Mouse (Mus musculus) heart, adult 8-10 months (tissue): ENCODE data around the gene Ptf1a. TPM values are rescaled to one million over a fixed set of nuclear protein-coding genes. Genes with fewer than 3 reads are reported as not detected.

Experiments used
- DNase-seq: peaks from one replicate; pipeline ENCODE4 v3.0.0; 2022; ENCODE audit warnings: low spot score
- total RNA-seq, 4 experiments: library from RNA; stranded (reverse); gene quantifications; 2 replicates each; pipeline ENCODE4 v1.2.4; 2022

Ptf1a gene
- total RNA-seq, 4 experiments from 2014 or later = not detected

DNA sequence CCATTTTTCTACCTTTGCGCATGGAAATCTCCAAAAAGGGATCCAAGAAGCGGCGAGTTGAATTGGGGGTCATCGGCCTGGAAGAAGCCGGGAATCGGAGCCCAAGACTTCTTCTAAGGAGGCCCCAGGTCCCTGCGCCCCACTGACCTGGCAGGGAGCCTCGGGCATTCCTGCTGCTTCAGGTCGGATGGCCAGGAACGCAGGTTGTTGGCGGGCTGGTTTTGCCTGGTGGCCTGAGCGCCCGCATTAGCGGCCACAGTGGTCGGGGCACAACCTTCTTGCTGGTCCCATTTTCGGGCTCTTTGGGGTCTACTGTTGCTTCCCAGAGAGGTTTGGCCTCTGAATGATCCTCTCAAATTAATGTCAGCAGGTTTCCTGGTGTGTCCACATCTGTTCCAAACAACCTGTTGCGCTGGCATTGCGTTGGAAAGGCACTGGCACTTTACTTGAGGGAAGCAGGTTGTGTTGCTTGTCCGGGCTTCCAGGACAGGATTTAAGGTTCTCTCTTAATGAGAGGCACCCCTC lies 7.1 kb downstream of the Ptf1a start:
- no peak for DNase-seq

DNA sequence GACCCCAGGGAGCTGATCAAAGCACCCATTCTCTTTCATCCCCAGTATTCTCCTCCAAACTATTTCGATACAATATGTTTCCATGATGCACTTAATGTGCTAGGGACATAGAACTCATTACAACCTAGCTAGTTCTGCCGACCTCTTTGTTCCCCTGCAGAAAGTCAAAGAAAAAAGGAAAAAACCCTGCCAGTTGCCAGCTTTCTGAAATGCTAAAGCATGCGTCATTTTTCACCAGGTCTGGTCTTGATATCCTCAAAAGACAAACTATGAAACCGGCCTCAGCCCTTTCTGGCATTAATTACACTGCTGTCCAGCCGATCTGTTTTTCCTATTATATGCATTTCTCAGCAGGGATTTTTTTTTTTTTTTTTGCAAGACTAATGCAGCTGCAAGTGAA lies 9.8 kb downstream of the Ptf1a start:
- DNase-seq = no peak

GRCm38 (mm10) chr2:19455857-19456482 lies 10.5 kb downstream of the Ptf1a start:
- no peak for DNase-seq

DNA sequence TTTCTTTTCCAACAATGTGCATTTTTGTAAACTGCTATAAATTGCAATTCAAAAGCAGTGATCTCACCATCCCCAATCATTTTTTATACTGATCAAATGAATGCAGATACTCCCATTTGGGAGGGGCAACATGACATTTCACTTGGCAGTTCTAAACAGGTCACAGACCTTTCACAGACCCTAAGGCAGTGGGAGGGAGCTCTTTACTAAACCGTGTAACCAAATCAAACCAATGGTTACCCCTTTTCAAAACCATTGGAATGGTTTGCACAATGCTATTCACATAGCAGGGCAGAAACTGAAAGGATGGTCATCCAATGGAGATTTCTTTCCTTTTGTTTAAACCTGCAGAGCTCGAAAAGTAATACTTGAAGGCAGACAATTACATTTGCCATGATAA lies 13.3 kb downstream of the Ptf1a start:
- no peak for DNase-seq

DNA sequence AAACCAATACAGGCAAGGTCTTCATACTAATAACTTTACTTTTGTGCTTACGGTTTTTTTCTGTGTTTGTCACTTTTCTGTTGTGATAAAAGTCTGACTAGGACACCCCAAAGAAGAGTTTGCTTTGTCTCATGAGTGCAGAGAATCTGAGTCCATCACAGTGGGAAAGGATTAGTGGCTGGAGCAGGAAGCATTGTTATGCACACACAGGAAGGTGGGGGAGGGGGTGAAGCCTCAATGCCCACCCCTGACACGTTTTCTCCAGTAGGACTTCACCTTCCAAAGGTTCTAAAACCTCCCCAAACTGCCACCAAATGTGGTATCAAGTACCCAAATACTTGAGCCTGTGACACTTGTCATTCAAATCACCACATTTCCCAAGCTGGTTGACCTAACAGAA lies 16.5 kb downstream of the Ptf1a start:
- DNase-seq = no peak

GRCm38 (mm10) chr2:19490262-19490661 lies 44.8 kb downstream of the Ptf1a start:
- no peak for DNase-seq

Other genes with a start within 250 kb of the Ptf1a start
- not detected for gene Armc3, start 246.4 kb upstream of the Ptf1a start, total RNA-seq
- 10 to 100 TPM; 63.9 to 73.6 (median 69.8) TPM for gene Msrb2, start 74.2 kb upstream of the Ptf1a start, total RNA-seq
- gene 4921504E06Rik, start 108.3 kb downstream of the Ptf1a start, total RNA-seq = not detected
- gene Otud1, start 212.1 kb downstream of the Ptf1a start, total RNA-seq = 10 to 100 TPM; 12.5 to 30.7 (median 21.5) TPM